Mouse (Mus musculus) retina, postnatal 7 days (tissue): ENCODE measurements at regions not wholly inside any gene's neighbourhood (a gene's known extent, or its start where the extent isn't known, plus 50 kb on each side); places are given as distances from the start of the nearest gene placed in this dataset.

Experiments used
- DNase-seq: peaks from one replicate; pipeline ENCODE4 v3.0.0-alpha.2; 2012; ENCODE audit warnings: low read depth, low spot score

DNA sequence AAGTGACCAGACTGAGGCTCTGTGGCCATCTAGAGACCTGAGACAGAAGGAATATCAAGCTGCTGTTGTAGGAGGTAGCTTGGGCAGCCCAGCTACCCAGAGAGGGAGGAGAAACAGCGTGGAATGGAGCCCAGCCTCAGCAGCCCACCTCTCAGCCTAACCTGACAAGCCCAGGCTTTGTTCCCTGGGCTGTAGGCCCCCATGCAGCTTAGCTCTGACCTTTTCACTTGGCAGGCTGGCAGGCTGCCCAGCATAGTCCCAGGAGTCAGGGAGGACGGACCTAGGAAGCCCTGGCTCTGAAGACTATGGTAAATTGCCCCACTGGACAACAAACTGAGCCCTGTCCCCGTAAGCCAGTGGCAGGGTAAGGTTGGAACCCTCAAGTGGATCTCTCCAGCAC lies 141.8 kb upstream of the Csf3r start:
- DNase-seq, result no peak

DNA sequence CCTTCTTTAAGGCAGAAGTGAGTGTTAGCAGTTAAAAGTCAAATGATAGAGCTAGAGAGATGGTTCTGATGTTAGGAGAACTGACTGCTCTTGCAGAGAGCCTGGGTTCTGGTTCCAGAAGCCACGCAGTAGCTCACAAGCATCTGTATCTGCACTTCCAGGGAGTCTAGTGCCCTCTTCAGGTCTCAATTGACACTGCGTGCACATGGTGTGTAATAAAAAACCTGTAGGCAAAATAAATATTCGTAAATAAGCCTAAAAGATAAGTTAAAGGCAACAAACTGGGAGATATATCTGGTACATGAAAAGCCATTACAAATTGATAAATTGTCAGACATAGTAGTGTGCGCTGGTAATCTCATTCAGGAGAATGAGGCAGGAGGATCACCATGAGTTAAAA lies 133.8 kb upstream of the Csf3r start:
- DNase-seq, result no peak

DNA sequence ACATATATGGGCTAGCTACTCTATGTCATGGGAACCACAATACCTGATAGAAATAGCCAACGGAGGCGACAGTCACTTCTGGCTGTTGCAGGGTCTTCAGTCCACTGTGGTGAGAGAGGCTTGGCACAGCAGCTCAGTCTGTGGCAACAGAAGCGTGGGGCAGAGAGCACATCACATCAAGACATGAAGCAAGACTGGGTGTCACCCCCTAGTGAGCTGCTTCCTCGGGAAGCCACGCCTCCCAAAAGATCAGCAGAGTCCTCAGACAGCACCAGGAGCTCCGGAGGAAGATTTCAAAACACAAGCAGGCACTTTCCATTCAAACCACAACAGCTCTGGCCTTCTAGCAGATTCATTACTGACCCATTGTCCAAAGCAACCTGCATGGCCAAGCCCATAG lies 131.2 kb upstream of the Csf3r start:
- no peak for DNase-seq

GRCm38 (mm10) chr4:125897707-125898106 lies 126.6 kb upstream of the Csf3r start:
- no peak for DNase-seq

DNA sequence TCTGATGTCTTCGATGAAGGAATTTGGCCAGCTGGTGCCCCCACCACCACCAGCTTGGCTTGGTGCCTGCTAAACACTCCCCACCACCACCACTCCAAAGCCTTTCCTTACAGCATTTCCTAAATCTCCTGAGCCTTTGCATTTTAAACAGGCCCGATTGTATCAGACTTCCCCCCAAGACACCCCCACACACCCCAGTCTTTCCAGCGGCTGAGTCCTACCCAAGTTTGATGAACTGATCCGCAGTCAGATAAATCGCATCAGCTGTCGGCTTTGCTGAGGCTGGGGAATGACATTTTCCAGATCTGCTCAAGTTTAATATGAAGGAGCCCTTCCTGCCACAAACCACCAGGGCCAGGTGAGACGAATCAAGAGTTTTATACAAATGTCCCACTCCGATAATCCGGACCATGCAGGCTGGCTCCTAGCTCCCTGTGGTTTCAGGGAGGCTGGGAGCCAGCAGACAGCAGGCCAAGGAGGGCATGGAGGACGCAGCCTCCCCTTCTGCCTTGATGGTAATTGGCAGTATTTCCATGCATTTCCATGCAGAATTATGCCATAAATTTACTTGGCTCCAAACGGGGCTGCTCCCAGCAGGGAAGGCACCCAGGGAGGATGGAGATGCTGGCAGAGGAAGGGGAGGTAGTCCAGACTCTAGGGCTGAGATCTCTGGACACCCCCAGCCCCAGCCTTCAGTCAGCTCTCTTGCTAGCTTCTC lies 125.6 kb upstream of the Csf3r start:
- no peak for DNase-seq

DNA sequence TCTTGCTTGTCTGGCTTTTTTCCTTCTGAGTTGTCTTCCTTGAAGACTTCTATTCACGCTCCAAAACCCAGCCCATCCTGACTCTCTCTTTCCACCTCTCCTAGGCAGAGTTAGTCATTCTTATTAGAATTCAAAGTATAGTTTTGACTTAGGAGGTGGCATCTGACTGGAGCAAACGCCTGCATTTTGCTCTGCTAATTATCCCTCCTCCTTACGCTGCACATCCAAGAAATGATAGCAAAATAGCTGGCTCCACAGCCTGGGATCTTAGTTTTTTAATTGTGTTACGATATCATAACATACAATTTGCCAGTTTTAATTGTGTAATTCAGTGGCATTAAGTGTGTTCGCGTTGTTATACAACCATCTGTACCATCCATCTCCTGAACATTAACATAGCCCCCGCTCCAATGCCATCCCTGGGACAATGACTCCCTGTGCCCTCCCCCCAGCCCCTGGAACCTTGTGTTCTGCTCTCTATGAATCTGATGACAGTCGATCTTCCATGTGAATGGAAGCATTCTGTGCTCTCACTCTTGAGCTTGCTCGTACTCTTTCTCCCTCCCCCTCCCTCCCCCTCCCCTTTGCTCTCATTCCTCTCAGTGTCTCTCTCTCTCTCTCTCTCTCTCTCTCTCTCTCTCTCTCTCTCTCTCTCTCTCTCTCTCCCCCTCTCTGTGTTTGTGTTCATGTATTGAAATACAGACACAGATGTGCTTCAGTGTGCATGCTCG lies 122.6 kb upstream of the Csf3r start:
- DNase-seq, result no peak

GRCm38 (mm10) chr4:125906296-125906695 lies 118.1 kb upstream of the Csf3r start:
- no peak for DNase-seq

- no peak for DNase-seq
Observed at GRCm38 (mm10) chr4:125908901-125909300, 115.4 kb upstream of the Csf3r start.

DNA sequence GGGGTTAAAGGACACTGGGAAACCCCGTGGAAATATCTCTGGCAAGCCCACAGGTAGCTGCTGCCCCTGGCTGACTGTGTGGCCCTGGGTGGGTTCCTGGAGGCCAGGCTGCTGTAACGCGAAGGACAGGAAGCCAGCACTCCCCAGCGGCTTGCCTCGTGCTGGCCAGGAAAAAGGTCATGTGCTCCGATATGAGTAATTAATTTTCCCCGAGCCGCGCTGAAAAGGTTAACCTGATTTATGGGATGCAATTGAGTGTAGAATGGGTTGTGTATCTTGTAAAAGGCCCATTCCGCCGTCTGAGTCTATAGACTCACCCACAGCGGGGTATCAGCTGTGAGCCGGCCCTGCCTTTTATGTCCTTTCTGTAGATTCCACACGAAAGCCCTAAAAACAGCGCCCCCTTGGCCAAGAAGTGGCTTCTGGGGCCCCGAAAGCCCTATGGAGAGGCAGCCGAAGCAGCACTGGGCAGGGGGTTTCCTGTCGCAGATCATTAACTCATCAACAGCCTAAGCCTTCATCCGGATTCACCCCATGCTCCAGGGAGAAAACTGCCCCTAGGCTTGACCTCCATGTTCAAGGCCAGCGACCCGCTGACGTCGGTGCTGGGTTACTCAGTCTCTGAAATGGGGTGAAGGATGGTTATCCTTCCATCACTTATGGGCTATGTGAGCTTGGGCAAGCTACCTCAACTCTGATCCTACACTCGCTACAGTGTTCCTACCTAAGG lies 112.6 kb upstream of the Csf3r start:
- no peak for DNase-seq

DNA sequence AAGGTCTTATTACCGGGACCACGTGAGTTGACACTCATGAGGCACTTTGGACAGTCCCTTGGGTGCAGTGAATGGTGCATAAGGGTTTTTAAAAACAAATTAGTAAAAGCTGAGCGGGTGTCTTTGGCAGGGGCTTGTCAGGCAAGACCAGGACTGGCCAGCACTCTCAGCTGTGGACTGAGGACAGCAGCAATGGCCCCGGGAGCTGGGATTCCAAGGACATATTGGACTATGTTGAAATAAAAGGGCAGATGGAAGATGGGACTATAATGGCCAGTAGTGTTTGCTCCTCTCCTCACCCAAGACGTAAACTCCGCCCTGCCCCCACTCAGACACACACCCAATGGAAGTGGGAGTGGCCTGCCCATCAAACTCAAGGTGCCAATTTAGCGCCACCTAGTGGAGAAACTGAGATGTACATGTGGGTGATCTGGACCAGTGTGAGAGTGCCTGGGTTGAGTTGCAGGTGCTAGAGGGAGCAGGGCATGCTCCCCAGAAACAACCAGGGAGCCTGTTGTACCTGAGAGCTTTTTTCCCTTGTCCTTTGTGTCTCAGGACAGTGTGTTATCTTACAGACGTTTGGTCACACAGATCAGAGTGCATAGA lies 111.8 kb upstream of the Csf3r start:
- DNase-seq, result peak; percentile 74

DNA sequence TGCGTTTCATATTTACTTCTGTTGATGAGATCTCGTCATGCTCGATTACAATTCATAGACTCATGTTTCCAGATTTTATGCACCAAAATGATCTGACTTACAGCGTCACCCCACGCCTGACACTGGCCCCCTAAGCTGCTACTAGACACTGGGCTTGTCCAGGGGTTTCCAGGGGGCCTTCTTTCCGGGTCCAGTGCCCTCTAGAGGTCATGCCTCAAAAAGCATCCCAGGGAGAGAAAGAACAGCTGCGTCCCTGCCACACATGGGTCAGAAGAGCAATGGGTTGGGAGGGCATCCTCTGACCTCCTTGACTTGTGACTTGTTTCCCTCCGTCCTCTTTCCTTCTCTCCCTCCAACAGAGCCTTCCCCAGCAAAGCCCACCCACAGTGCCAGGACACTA lies 109.2 kb upstream of the Csf3r start:
- DNase-seq, result peak; percentile 42

DNA sequence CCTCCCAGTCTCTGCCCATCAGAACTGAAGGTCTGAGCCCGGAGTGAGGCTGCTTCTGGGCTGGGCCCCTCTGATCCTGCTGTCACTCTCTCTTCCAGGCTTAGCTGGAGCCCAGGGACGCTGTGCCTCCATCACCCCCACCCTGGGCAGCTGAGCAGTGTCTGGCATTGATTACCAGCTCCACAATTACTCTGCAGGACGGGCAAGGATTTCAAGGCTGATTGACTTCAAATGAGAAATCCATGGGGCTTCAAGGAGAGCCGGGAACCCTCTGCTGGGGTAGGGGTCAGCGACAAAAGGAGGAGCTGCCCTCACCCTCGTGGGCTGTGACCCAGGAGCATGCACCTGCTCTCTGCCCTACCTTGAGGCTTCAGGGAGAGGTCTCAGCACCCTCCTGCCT lies 107.1 kb upstream of the Csf3r start:
- DNase-seq, result no peak

DNA sequence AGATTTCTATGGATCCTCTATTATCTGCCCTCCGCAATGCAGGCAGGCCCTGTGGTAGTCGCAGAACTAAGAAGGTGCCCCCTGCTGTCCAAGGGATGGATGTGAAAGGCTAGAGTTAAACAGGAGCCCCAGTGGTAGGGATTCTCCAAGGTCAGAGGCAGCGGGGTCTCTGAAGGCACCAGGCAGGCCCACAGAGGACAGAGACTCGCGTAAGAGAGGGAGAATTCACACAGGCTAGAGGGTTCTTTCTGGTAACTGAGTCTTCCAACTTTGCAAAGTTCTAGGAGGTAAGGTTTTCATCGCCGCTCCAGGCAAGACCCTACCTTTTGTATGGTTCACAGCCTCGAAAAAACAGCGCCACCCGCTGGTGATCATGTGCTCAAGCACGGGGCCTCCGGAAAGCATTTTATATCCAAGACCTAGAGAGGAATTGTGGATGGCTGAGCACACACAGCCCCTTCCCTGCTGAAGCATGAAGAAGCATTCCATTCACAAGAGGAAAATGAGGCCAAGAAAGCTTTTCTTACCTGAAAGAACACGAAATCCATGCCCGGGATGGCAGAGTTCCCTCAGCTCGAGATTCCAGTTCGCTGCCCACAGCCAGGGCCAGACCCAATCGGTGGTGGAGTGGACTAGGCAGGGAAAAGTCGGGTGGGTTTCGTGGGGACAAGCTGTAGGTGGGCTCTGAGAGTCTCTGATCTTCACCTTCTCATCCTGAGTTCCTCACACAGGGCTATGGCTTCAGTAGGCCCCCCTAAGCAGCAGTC lies 102.6 kb upstream of the Csf3r start:
- DNase-seq, result peak; percentile 35

DNA sequence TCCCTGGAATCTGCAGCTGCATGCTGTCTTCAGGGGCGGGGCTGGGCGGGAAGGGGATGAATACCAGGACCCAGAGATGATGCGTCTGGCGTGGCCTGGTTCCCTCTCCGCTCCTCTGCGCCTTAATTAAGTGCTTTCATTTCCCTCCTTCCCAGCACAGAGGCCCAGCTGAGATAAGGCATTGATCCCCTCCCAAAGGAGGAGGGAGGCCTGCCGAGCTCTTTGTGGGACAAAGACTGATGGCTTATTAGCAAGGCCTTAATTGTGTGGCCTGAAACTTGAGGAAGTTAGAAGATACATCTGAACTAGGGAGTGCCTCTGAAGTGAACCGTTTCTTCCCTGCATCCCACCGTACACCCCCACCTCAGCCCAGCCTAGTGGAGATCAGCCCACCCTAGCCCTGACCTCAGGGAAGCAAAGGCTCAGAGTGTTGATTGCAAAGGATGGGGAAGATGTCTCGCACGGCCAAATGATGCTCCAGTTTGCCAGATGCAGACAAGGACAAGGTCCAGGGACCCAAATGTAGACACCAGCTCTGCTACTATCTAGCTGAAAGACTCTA lies 102.0 kb upstream of the Csf3r start:
- DNase-seq, result no peak

DNA sequence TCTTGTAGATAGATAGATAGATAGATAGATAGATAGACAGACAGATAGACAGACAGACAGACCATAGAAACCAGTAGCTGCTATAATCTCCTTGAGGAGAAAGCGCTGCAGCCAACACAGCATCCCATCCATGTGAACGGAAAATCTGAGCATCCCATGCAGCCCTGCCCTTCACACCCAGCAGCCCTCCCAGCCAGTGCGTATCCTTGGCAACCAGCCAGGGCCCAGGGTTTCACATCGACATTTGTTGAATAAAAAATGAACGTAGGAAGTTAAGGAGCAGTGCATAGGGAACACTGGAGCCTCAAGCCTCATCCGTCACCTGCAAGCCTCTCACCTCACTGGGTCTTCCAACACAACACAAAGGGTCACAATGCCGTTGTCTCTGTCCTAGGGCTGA lies 101.1 kb upstream of the Csf3r start:
- DNase-seq, result no peak

DNA sequence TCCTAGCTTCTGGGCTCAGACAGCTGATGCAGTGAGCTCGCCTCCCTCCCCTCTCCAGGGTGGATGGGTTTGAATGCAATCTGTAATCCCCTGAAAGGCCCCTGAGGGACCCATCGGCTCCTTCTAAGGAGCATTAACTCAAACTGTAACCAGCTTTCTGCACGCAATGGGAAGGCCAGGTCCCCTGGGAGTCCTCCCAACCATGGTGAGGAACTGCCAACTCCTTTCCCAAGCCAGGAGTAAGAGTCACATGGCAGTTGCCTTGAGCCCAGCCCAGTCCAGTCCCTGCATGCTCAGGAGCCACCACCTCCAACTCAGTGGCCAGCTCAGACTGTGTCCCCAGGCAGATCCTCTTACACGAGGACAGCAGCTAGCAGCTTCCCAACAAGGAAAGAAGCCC lies 96.2 kb upstream of the Csf3r start:
- no peak for DNase-seq

DNA sequence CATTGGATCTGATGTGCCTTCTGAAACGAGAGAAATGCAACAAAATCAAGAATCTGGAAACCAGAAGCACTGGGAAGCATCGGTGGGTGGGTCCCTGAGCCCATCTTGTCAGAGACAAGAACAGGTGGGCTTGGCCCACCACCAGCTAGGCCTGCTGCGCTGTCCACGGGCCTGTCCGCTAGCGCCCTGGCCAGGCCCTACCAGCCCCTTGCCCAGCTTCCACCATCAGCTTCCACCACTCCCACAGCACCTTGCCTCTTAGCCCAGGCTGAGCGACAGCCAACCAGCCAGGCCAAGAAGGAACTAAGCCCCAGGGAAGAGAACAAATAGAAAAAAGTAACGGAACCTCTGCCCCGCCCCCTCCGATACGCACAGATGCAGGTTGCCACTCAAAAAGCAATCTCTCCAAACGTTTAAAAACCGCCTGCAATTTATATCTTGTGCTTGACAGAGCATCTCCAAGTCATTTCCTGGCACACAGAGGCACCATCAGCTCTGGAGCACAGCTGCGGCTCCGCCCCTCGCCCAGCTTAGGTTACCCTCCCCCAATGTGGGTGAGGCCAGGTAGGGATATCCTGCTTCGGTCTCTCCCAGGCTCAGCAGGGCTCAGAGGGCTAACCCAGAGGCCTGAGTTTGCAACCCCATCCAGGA lies 95.1 kb upstream of the Csf3r start:
- DNase-seq, result no peak

GRCm38 (mm10) chr4:125930764-125931163 lies 93.6 kb upstream of the Csf3r start:
- DNase-seq, result no peak

GRCm38 (mm10) chr4:125931321-125931720 lies 93.0 kb upstream of the Csf3r start:
- DNase-seq, result no peak

DNA sequence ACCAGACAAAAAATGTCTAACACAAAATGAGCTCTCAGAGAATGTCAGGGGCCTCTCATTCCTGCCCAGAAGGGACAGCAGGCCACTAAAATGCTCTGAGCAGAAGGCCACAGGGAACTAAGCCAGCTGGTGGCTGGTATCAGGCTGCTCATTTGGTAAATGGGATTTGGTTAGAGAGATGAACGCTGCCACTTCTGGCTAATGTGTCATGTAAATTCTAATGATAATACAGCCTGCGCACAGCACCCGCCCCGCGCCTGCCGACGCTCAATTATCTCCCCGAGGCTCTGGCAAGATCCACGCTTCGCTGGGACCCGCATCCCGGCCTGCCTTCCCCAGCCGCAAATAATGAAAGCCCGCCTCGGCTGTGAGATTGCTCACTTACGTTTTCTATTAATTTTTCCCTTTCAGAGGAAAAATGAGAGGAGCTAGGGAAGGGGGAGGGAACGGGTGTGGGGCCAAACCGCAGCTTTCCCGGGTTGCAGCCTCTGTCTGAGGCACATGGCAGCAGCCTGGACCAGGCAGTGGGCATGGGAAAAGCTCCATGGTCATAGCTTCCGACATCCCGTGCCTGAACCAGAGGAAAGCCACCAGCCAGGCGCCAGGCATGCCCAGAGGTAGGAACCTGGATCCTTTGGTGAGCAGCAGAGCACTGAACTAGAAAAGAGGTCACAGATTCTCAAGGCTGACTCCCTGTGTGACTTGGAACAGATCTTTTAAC lies 92.2 kb upstream of the Csf3r start:
- no peak for DNase-seq
